Mouse (Mus musculus) forelimb bud, embryonic 11.5 days (tissue): ENCODE data around the gene Sucnr1.
"Not testable (repeated sequence)": the region's sequence is repeated elsewhere in the genome, so short reads cannot be mapped to it uniquely, and the experiment has no call there.

ENCODE experiments used
- DNase-seq: peaks from one replicate; pipeline ENCODE4 v3.0.0-alpha.2; 2012; ENCODE audit warnings: low read depth, low spot score

The Sucnr1 gene

DNA sequence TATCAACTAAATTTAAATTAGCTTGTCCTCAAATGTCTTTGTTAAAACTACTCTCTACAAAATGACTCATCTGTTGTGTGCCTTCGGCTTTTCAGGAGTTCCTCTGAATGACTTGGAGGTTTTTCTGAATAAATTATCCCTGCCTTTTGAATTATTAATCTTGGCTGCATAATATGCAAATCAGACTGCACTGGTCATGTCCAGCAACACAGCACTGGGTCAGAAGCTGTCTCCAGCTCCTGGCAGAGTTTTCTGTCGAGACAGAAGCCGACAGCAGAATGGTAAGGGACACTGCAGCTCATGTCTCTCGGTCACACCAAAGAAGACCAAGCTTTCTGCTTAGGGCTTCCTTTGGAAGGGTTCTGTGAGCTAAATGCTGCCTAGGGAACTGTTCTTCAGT is at the start of gene Sucnr1:
Gene Sucnr1 (plus strand): TSS at position 222 of the 400 bp plus-strand sequence.
- no peak for DNase-seq

DNA sequence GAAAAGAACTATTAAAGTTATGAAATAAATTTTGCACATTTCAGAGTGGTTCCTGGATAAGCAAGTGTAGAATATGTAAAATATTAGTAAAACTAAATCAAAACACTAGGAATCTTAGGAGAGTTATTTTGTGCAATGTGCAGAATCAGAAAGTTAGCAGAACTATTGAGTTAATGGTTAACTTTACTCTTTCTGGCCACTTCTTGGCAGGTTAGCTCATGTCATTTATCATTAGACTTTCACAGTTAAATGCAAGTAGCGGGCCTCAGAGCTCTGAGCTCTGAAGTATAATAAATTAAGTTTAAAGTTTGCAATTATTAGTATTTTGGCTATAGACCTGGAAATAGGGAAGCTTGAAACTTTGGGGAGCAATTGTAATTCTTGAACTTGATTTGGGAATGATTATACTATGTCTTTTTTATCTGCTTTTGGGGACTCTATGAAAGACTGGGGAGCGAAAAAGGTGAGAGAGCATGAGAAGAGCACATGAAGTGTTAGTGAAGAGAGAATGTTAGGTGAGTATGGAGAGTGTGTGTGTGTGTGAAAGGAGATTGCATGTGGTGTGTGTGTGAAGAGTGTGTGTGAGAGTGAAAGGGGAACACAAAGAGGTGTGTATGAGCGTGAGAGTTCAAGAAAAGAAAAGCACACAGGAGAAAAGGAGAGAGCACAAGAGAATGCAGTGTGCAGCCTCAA is 35.3 kb upstream of the Sucnr1 start:
- DNase-seq, result no peak

- no peak for DNase-seq
These were observed 28.3 kb upstream of the Sucnr1 start for GRCm38 (mm10) chr3:60053231-60053927.

DNA sequence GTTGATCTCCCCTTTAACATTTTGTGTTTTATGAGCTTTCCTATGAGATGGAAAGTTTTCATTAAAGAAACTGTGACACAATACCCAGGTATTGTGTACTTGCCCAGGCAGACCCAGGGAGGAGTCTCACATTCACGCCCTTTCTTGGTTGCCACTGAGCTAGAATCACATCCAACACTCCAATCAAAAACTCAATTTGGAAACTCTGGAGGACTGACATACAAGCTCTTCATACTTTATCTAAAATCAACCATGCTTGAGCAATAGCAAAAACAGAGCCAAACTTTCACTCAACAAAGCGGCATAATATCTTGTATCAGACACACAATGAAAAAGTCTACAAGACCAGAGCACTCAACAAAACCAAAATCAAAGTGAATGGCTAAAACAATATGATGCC is 27.7 kb upstream of the Sucnr1 start:
- DNase-seq, result no peak

DNA sequence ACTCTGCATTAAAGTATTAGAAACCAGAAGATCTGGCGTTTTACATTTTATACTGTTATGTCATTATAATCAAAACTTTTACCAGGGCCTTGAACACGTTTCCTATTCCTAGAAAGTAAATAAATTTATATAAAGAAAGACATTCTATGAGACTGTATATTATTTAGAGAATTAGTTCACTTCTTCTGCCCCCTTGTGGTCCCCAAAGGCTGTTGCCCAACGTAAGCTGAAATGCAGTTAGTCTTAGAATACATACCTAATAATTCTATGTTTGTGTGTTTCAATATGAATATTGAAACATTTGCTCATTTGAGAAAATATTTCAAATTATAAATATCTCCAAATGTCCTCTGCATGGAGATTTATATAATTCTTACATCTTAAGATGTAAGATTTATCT is 25.2 kb upstream of the Sucnr1 start:
- no peak for DNase-seq

DNA sequence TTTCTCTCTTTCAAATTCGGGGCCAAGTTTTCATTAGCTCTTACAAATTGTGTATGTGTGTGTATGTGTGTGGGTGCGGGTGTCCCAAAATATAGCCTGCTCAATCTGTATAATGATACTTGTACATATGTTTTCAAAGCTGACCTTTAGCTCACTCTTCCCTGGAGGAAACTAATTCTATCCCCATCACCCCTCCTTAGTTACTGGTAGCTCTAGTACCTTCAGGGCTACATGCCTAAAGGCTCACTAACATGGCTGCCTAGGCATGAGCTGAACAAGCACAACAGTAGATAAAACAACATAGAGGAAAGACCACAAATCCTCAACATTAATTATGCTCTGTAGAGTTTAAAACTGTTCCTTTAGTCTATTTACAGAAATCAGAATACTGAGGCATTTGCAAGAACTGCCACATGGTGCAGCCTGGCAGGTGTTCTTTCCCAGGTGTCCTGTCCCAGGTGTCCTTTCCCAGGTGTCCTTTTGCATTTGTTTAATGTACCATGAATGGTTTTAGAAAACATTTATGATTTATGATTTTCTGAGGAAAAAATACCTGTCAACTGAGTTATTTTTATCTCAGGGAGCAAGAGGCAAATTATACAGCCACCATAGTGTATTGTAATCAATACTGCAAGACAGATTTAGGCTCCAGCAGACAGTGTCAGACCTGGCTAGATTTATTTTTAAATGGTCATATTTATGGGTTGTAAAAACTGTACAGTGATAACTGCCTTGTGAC is 24.4 kb upstream of the Sucnr1 start:
- DNase-seq, result no peak

GRCm38 (mm10) chr3:60057809-60058082 is 23.9 kb upstream of the Sucnr1 start:
- no peak for DNase-seq

- no peak for DNase-seq
These were observed 2.7 kb upstream of the Sucnr1 start for GRCm38 (mm10) chr3:60078883-60079415.

DNA sequence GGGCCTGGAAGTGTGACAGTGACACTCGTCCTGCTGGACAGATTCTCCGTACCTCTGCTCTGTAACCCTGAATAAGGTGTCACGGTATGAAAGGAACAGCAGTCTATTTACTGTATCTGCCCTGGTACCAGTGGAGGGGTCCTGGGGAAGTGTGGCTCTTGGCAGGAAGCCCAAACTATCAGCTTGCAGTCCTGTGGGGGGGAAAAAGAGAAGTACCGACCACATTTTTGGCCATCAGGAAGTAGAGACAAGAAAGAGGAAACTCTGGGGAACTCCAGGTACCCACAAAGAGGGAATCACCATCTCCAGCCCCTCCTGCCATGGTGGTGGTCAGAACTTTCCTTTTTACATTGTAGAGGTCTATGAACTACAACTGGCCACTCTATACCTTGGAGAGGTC is 1.1 kb upstream of the Sucnr1 start:
- no peak for DNase-seq

DNA sequence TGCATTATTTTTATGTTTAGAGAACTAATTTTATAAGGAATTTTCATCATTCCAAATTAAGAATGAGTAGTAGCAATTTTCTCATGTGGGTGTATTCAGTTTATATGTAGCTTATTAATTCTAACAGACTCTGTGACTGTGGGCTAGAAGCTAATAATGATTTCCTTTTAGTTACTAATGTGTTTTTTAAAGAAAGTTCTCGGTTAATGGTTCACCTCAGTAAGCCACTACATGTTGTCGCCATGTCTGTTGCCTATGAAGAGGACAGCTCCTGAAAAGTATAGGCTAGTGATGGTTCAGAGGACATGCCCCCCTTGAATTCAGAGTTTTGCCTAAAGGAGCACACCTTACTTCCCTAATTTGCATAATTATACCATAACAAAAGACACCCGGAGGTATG is 1.1 kb downstream of the Sucnr1 start:
- no peak for DNase-seq

- no peak for DNase-seq
These were observed 4.1 kb downstream of the Sucnr1 start for GRCm38 (mm10) chr3:60085729-60086128.

DNA sequence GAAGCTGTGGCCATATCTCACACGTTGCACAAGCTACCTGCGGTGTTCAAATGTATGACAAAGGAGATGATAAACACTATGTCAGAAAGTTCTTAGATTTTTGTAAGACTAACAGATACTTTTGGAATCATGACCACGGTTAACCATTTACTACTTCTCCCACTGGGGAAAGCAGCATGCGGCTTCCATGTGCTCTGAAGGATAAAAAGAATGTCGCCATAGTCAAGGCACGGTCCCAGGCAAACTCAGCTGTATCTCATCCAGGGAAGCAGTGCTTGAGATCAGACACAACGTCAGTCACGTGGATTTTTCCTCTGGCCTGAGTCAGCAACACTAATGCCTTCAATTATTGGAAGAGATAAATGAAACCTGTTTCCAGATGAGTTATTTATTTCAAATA is 9.7 kb downstream of the Sucnr1 start:
- no peak for DNase-seq

- DNase-seq, result no peak
These were observed 12.9 kb downstream of the Sucnr1 start for GRCm38 (mm10) chr3:60094386-60095156.

GRCm38 (mm10) chr3:60096941-60097340 is 15.3 kb downstream of the Sucnr1 start:
- no peak for DNase-seq

DNA sequence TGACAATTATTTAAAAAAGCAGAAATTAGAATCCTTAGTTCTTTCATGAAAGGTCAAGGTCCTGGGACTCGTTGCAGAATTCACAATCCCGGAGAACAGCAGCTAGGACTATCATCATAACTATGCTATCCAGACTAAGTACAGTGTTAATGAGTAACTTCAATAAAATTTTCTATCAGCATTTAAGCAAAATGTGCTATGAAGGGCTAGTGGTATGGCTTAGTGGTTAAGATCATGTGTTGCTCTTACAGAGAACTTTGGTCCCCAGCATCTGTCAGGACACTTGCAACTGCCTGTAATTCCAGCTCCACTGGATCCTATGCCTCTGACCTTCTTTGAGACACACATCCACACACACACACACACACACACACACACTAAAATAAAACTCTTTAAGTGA is 15.8 kb downstream of the Sucnr1 start:
- DNase-seq, result no peak

- DNase-seq, result no peak
These were observed 16.9 kb downstream of the Sucnr1 start for GRCm38 (mm10) chr3:60098521-60098920.

DNA sequence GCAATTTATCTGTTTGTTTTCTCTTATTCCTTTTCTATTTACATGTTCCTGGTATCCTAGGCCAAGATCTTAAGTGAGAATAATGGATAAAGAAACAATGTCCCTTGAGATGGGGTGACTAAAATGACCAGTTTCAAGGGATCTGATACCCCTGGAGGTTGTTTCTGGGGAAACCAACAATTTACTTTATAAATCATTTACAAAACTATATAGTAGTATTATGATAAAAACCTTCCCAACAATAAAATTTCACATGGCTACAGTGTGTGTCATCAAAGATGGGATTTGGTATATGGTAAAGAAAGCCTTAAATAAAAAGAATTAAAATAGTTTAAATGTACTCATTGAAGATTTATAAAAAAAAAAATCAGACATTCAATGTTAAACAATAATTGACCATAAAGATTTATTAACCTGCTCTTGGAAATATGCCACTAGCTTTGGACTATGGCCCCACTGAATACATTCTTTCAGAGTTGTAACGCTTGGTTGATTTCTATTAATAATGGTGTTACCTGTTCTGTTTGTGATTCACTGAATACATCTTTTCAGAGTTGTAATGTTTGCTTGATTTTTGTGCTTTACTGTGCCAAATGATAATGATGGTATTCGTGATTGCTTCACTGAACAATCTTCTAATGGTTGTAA is 22.9 kb downstream of the Sucnr1 start:
- no peak for DNase-seq

- not testable (repeated sequence) for DNase-seq
These were observed 24.8 kb downstream of the Sucnr1 start for GRCm38 (mm10) chr3:60106446-60106845.

DNA sequence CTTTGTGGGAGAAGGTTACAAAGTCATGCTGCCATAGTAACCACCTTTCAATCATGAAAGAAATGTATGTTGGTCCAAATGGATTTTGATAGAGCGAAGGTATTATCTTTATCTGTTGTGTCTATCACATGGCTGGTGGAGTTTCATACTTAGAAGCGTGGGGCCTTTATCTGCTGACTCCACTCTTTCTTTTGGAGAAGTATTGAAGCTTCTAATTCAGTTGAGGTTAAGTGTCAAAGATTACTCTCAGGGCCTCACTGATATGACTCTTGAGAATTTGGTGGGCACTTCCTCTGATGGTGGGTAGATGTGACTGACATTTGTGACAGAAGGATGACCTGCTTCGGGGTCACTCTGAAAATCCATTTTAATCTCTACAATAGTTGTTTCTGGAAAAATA is 26.1 kb downstream of the Sucnr1 start:
- DNase-seq, result no peak

DNA sequence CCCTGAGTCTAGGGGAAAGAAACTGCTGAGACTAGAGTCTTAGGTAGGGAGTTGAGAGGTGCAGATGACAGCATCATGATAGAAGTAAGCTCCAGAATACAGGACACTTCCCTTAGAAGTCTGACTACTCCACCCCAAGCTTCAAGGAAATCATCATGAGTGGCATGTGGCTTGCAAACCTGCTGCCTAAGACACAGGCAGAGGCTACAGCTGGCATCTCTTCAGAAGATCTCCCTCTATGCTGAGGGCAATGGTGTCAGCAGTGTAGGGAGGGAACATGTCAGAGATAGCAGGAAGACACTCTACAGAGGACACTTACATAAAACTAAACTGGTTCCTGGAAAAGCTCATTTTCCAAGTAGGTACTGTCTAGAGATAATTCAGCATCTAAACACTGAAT is 27.1 kb downstream of the Sucnr1 start:
- no peak for DNase-seq

DNA sequence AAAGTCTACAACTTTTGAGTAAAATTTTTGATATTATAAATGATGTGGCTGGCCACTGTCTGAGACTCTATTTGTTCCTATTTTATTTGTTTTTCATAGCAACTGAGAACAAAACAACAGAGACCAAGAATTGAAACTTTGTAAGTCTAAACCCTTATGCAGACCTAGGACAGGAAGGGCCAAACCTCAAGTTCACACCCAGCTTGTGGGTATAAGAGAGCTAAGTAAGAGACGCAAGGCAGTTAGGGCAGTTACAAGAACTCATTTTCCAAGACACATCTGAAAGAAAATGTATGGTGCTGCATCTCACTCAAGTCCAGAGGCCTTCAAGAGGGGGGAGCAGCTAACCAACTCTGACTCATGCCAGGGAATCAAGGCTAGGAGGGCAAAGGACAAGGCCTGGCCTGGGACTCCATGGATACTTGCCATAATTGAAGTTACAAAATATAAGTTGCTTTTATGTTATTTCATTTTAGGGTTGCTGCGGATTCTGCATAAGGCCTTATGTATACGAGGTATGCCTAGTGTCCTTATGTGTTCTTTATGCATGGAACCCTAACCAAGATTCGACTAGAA is 29.6 kb downstream of the Sucnr1 start:
- no peak for DNase-seq
